Mouse (Mus musculus) midbrain, embryonic 10.5 days (tissue): ENCODE data around the gene Echdc2. TPM values are rescaled to one million over a fixed set of nuclear protein-coding genes. Genes with fewer than 3 reads are reported as not detected.
"Not testable (repeated sequence)": the region's sequence is repeated elsewhere in the genome, so short reads cannot be mapped to it uniquely, and the experiment has no call there.

Experiments
- DNase-seq: peaks from one replicate; pipeline ENCODE4 v3.0.0-alpha.2; 2017; ENCODE audit warnings: low spot score
- H3K27ac ChIP-seq: fragments of 300-500 bp; sonication (generic); replicated peaks from 2 replicates; pipeline ENCODE4 v1.5.1; 2016; ENCODE audit warnings: mild to moderate bottlenecking
- H3K27me3 ChIP-seq: fragments of 300-500 bp; sonication (generic); 2 replicates; pipeline ENCODE4 v1.6.1; 2016; ENCODE audit warnings: low read depth, mild to moderate bottlenecking; ENCODE audit not compliant: poor library complexity, severe bottlenecking
- H3K36me3 ChIP-seq: fragments of 300-500 bp; sonication (generic); 2 replicates; pipeline ENCODE4 v1.6.1; 2016; ENCODE audit warnings: mild to moderate bottlenecking, moderate library complexity
- H3K4me1 ChIP-seq: fragments of 300-500 bp; sonication (generic); 2 replicates; pipeline ENCODE4 v1.6.1; 2016
- H3K4me3 ChIP-seq: fragments of 300-500 bp; sonication (generic); 2 replicates; pipeline ENCODE4 v1.5.1; 2016; ENCODE audit warnings: mild to moderate bottlenecking, moderate library complexity
- H3K9me3 ChIP-seq: fragments of 300-500 bp; sonication (generic); replicated peaks from 2 replicates; pipeline ENCODE4 v1.6.1; 2016; ENCODE audit warnings: mild to moderate bottlenecking
- WGBS: fragments of 180-500 bp; shearing (Covaris S2); methylation state at CpG from one replicate; pipeline ENCODE4 v1.1.7; 2016; 5-methylcytosine and 5-hydroxymethylcytosine counted together
- polyA plus RNA-seq: library from polyadenylated mRNA; unstranded; fragments of >200 nt; fragmentation: Nextera tagmentation; extraction: Ambion mirVana; gene quantifications from 2 replicates; pipeline ENCODE4 v1.2.1, GENCODE M21; 2016

Echdc2 gene
- 16.4 and 18.3 TPM in 2 replicates for polyA plus RNA-seq

DNA sequence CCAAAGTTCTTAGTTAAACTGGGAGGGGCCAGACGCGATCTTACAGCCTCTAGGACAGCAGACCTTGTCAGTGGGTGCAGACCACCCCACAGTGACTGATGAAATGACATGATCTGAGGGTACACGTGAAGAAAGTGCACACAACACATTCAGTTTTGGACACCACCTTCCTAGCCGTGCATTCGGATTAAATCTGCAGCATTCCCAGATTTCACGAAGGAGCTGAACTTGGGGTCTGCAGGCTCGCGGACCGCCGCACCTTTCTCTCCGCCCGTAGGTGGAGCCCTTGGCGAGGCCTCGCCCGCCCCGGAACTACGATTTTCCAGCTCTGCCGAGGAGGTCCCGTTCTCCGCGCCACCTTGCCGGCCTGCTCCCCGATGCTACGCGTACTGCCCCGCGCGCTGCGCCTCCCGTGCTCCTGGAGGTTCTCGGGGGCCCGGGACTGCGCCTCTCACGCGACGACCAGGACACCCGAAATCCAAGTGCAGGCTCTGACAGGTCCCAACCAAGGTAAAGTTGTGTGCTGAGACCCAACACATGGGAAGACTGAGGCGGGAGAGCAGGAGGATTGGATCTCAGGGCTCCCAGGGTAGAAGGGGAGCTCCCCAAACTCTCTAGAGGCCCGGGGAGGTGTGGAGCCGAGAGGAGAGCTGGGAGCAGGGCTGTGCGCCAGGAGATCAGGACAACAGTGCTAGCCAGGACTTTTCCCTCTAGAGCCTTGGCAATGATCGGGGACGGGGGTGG lies at the start of gene Echdc2:
TSS of gene Echdc2 (plus strand) at position 286 of the 744 bp plus-strand sequence.
- Histone ChIP-seq H3K9me3 (no peaks in the 10 kb centered on the region), H3K4me1 (peaks cover 12% of the 10 kb centered on the region), H3K36me3 (no peaks in the 10 kb centered on the region), H3K4me3 (peak within 1 kb of the TSS; percentile 58), H3K27ac (peak within 1 kb of the TSS; percentile 56), H3K27me3 (peaks cover 20% of the 10 kb centered on the region)
- peak; percentile 71 for DNase-seq
- whole genome bisulfite sequencing, result 2% methylated on average over 43 of the region's 43 CpGs

GRCm38 (mm10) chr4:108116466-108116865 lies 48.8 kb upstream of the Echdc2 start:
- WGBS, result 93% methylated on average over 2 of the region's 2 CpGs
- Histone ChIP-seq H3K4me1 (no peaks in the 10 kb centered on the region), H3K27me3 (no peaks in the 10 kb centered on the region), H3K27ac (no peak overlapping the region), H3K36me3 (0 out of 2 replicates have a peak, but pooled peaks cover 3% of the 10 kb centered on the region), H3K9me3 (no peaks in the 10 kb centered on the region), H3K4me3 (no peak overlapping the region)
- no peak for DNase-seq

DNA sequence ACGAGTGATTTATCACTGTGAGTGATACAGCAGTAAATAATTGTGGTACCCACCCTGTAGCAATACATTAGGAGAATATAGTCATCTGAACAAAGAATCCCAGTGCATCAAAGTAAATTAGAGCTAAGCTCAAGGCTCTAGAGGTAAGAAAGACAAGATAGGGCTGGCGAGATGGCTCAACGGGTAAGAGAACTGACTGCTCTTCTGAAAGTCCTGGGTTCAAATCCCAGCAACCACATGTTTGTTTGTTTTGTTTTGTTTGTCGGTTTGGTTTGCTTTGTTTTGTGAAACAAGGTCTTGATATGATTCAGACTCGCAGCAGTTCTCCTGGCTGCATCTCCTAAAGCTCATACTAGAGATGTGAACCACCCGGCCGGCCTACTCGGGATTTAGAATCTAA lies 47.7 kb upstream of the Echdc2 start:
- H3K4me3 ChIP-seq, result peak overlapping the region; percentile 73; the same call in 1 of the 2 replicates
- DNase-seq, result no peak
- WGBS, result 92% methylated on average over 8 of the region's 8 CpGs
- no peaks in the 10 kb centered on the region for H3K36me3 ChIP-seq
- no peak overlapping the region for H3K27ac ChIP-seq
- H3K4me1 ChIP-seq, result no peaks in the 10 kb centered on the region
- no peaks in the 10 kb centered on the region for H3K9me3 ChIP-seq
- no peaks in the 10 kb centered on the region for H3K27me3 ChIP-seq

GRCm38 (mm10) chr4:108117924-108118876 lies 47.0 kb upstream of the Echdc2 start:
- WGBS, result 13% methylated on average over 45 of the region's 45 CpGs
- DNase-seq, result peak; percentile 92
- Histone ChIP-seq H3K4me3 (peak overlapping the region; percentile 73), H3K27ac (peak overlapping the region; percentile 86), H3K9me3 (no peaks in the 10 kb centered on the region), H3K4me1 (no peaks in the 10 kb centered on the region), H3K27me3 (no peaks in the 10 kb centered on the region), H3K36me3 (no peaks in the 10 kb centered on the region)

GRCm38 (mm10) chr4:108124104-108124503 lies 41.1 kb upstream of the Echdc2 start:
- Histone ChIP-seq H3K27ac (no peak overlapping the region), H3K27me3 (no peaks in the 10 kb centered on the region), H3K36me3 (no peaks in the 10 kb centered on the region), H3K9me3 (no peaks in the 10 kb centered on the region), H3K4me3 (no peak overlapping the region), H3K4me1 (no peaks in the 10 kb centered on the region; the same call in 1 of the 2 replicates)
- no peak for DNase-seq
- 93% methylated on average over 1 of the region's 1 CpGs for WGBS

DNA sequence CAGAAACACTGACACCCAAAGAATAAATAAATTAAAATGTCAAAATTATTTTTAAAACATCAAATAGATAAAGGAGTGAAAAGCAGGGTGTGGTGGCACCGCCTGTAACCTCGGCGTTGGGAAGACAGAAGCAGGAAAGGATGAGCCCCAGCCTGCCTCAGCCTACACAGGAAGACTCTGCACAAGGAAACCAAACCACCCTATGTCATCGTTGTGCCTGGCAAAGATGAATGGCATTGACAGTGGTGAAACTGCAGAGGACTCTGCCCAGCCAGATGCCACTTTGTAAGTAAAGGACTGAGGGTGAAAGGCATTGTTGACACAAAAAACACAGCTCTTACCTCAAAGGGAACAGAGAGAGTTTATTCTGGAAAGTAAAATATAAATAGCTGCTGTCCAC lies 39.0 kb upstream of the Echdc2 start:
- 95% methylated on average over 4 of the region's 4 CpGs for WGBS
- Histone ChIP-seq H3K4me3 (no peak overlapping the region), H3K4me1 (no peaks in the 10 kb centered on the region; the same call in 1 of the 2 replicates), H3K27ac (no peak overlapping the region), H3K9me3 (no peaks in the 10 kb centered on the region), H3K36me3 (no peaks in the 10 kb centered on the region), H3K27me3 (no peaks in the 10 kb centered on the region)
- no peak for DNase-seq

DNA sequence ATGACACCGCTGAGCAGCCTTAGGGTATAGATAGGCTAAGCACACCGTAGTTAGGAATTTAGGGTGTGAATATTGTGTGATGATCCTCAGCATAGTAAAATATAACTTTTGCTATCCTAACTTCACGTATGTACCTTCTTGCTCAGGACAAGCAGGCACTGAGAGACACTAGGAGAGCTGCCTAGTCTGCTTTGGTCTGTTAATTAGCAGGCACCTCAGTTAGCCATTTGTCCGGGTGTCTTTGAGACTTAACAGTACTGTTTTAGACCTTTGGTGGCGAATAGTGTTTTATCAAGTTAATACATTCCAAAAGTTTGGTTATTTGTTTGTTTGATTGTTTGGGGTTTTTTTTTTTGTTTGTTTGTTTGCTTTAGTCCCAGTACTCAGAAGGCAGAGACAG lies 37.7 kb upstream of the Echdc2 start:
- H3K27ac ChIP-seq, result no peak overlapping the region
- no peaks in the 10 kb centered on the region; the same call in 1 of the 2 replicates for H3K4me1 ChIP-seq
- no peaks in the 10 kb centered on the region for H3K36me3 ChIP-seq
- H3K9me3 ChIP-seq, result no peaks in the 10 kb centered on the region
- no peak overlapping the region for H3K4me3 ChIP-seq
- no peak for DNase-seq
- H3K27me3 ChIP-seq, result no peaks in the 10 kb centered on the region
- WGBS, result 91% methylated on average over 5 of the region's 5 CpGs

DNA sequence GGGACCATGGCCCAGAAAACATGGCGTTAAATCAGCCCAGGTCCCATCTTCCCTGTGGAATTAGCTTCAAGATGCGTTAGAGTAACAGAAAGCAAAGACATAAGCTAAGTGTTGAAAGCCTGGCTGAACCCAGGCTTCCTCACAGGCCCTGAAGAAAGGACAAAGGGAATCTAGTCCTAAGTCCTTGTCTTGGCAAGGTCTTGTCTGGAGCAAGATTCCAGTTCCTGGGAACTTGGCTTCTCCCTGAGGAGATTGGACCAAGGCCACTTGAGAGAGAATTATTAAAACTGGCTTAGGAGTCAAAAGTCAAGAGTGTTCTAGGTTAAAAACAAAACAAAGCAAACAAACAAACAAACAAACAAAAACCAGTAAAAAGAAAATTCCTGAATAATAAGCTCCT lies 36.9 kb upstream of the Echdc2 start:
- no peak overlapping the region for H3K4me3 ChIP-seq
- WGBS, result 91% methylated on average over 2 of the region's 2 CpGs
- no peaks in the 10 kb centered on the region for H3K36me3 ChIP-seq

GRCm38 (mm10) chr4:108130452-108130851 lies 34.8 kb upstream of the Echdc2 start:
- WGBS, result 92% methylated on average over 3 of the region's 3 CpGs
- Histone ChIP-seq H3K9me3 (no peaks in the 10 kb centered on the region), H3K36me3 (no peaks in the 10 kb centered on the region), H3K4me1 (no peaks in the 10 kb centered on the region; the same call in 1 of the 2 replicates), H3K27me3 (no peaks in the 10 kb centered on the region), H3K27ac (no peak overlapping the region), H3K4me3 (no peak overlapping the region)
- DNase-seq, result no peak

More for the DNA sequence above, 36.9 kb upstream of the Echdc2 start:
- Histone ChIP-seq H3K4me1 (no peaks in the 10 kb centered on the region; the same call in 1 of the 2 replicates), H3K9me3 (no peaks in the 10 kb centered on the region), H3K27me3 (no peaks in the 10 kb centered on the region), H3K27ac (no peak overlapping the region)
- DNase-seq, result no peak

- no peaks in the 10 kb centered on the region for H3K36me3 ChIP-seq
- no peak for DNase-seq
- 89% methylated on average over 5 of the region's 5 CpGs for WGBS
- no peak overlapping the region for H3K27ac ChIP-seq
- H3K9me3 ChIP-seq, result no peaks in the 10 kb centered on the region; the same call in 1 of the 2 replicates
- no peaks in the 10 kb centered on the region for H3K27me3 ChIP-seq
- H3K4me3 ChIP-seq, result no peak overlapping the region
- H3K4me1 ChIP-seq, result no peaks in the 10 kb centered on the region
These were observed 28.3 kb upstream of the Echdc2 start for GRCm38 (mm10) chr4:108136938-108137337.

DNA sequence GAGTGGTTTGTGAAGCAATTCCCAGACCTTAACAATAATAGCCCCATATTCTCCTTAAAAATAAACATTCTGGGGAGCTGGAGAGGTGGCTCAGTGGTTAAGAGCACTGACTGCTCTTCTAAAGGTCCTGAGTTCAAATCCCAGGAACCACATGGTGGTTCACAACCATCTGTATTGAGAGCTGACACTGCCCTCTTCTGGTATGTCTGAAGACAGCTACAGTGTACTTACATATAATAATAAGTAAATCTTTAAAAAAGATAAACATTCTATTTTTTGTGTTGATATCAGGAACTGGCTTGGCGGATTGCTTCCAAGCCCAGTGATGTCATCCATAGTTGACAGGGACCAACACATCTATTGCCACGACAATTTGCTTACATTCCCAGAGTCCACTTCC lies 22.1 kb upstream of the Echdc2 start:
- H3K4me1 ChIP-seq, H3K27ac ChIP-seq, H3K36me3 ChIP-seq, H3K27me3 ChIP-seq, DNase-seq, H3K4me3 ChIP-seq, H3K9me3 ChIP-seq: not testable (repeated sequence)
- WGBS, result 91% methylated on average over 2 of the region's 2 CpGs

DNA sequence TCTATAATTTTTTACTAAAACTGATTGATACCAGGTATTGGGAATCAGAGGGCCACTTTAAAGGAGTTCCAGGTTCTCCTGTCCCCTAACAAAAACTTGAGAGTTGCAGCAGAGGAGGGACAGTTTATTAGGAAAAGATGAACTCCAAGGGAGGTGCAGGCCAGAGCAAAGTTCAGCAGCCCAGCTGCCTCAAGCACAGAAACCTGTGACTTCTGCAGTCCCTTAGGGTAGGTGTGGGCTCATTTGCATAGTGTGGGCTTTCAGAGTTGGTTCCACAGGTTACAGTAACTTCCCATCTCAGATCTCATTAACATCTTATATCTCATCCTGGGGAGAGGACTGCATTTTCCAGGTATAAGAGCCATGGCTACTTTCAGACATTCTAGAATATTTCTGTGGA lies 21.5 kb upstream of the Echdc2 start:
- Histone ChIP-seq H3K36me3 (no peaks in the 10 kb centered on the region), H3K4me1 (no peaks in the 10 kb centered on the region), H3K27me3 (no peaks in the 10 kb centered on the region), H3K4me3 (no peak overlapping the region), H3K27ac (no peak overlapping the region), H3K9me3 (peaks cover 7% of the 10 kb centered on the region; the same call in 1 of the 2 replicates)
- DNase-seq, result no peak
